Mouse (Mus musculus) c-Kit-positive CD71-negative TER-119-negative erythroid progenitor cells, embryonic 14.5 days (primary cell): ENCODE data around the gene Lpar1.

ENCODE experiments used
- DNase-seq: peaks from one replicate; pipeline ENCODE4 v3.0.0-alpha.2; 2013; ENCODE audit warnings: low read depth

Gene Lpar1

DNA sequence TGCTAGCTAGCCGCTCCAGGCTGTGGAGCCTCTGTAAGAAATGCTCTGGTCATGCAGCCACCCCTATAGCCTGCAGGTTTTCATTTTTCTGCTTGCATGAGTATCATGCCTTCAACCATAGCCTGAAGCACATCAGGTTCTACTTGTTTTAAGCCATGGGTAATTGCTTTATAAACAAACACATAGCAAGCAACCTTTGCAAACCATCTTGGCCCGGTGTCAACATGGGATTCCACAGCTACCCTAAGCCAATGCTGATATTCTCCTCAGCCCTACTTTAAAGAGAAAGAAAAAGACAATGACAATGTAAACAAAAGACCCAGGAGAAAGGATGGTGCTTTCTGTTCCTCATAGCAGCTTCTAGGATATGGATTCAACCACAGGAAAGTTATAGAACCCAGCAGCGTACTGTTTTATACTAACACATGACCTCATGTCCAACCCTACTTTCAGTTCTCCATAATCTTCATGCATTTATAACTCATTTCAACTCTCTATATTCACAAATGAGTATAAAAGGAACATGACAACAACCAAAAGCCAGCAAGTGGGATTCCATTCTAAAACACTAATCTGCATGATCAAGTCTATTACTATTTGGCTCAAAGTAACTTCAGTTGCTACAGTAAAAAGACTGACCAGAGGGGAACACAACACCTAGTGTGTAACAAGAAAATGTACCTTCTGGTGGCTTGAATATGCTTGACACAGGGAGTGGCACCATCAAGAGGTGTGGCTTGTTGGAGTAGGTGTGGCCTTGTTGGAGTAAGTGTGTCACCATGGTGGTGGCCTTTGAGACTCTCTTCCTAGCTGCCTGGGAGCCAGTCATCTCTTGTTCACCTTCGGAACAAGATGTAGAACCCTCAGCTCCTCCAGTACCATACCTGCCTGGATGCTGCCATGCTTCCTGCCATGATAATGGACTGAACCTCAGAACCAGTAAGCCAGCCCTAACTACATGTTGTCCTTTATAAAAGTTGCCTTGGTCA is 46.9 kb downstream of the Lpar1 start:
- DNase-seq: no peak

DNA sequence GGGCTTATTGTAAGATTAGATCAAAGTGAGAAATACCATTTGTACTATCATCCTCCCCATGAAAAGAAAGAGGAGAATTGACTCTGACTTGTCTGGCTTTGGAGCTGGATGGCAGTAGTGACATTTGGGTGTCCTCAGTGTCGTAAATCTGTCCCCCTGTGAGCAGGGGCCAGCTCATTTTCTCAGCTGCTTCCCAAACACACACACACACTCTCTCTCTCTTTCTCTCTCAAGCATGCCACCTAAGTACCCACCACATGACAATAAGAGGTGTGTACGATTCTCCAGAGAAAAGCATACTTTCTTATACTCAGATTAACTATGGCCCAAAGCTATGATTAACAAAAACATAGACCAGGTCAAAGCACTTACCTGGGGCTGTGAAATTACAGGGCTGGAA is 49.4 kb downstream of the Lpar1 start:
- no peak for DNase-seq

DNA sequence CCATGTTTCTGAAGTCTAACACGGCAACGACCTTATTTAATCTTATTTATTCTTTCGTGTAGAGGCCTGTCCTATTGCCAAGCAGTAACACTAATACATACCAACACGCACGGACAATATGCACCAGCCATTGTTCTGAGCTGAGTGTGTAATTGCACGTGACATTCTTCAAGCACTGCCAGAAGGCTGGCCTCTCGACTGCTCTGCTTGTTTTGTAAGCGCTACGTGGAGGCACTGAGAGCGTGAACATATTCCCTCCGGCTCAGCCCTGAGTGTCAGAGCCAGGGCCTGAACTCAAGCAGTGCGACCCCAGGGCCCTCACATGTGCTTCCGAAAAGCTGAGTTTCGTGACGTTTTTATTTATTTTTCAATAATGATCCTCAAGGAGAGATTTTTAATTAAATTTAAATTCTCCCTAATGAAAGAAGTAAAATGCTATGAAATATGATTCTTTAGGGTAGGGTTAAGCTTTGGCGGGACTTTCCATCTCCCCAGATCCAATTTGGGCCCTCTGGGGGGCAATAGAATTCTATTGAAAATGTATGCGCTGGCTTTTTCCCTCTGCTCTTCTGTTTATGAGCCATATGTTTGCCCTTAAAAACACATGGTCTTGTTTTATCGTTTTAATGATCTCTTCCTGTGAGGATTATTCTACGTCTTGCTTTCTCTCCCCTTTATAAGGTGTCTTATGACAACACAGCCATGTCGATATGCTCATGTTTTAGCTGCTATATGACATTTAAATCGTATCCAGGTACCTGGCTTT is 52.5 kb downstream of the Lpar1 start:
- no peak for DNase-seq

- DNase-seq: no peak
These were observed 53.9 kb downstream of the Lpar1 start for GRCm38 (mm10) chr4:58499831-58500230.

GRCm38 (mm10) chr4:58499241-58499640 is 54.5 kb downstream of the Lpar1 start:
- DNase-seq: no peak

DNA sequence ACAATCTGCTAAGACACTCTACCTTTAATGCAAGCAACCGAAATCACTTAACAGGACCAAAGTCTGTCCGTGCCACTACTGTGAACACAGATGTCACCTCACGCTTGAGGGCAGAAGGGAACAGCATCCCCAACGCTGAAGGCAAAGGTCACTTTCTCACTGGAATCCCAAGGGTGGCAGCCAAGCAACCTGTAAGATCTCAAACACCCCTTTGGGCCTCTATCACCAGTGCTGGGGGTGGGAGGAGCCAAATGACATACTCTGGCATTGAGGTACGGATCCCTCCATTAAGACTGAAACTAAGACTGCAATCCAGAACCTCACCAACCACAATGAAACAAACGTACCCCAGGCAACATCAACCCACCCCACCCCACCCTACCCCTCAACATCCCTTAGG is 55.0 kb downstream of the Lpar1 start:
- DNase-seq: no peak

DNA sequence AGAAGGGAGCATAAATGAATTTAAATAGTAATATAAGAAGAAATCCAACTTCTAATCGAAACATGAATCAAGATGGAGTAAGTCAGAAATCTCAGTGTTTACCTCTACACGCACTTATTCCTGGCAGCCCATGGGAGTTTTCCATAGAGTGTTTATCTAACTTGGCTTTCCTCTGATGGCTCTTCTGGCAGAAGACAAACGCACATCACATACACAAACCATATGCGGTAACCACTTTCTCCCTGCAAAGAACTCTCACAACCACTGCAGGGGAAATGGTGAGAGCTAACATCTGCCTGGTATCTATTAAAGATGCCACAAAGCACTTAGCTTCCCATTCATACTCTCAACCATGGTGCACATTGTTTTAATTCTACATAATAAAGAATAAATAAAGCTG is 56.4 kb downstream of the Lpar1 start:
- DNase-seq: no peak

DNA sequence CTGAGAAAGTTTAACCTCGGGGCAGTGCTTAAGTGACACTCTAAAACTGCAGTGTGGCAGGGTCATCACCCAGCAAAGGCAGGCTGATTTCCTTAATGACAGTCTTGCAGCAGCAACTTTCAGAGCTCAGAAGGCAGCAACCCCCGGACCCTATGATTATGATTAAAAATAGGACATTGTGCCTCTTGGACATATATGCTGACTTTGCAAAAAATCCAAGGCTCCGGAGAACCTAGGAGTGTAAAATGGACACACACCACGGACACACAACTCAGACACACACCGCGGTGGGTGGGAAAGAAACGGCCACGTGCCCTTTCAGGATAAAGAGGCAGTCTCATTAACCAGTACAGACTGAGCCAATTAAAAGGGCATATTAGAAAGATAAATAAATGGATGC is 57.0 kb downstream of the Lpar1 start:
- no peak for DNase-seq

DNA sequence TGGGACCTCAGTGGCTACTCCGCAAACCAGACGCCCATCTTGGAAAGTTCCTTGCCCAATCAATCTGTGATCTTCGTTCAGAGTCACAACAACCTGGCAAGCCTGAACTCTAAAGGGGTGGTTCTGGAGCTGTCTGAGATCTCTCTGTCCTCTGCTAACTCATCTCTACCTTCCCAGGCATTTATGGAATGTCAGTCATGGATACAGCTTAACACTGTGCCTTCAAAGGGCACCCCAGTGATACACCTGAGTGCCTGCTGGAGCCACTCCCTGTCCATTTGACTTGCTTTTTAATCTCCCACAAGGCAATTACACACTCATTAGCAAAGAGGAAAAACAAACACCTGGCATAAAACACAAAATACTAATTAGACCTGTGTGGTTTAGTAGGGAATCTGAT is 62.0 kb downstream of the Lpar1 start:
- no peak for DNase-seq

GRCm38 (mm10) chr4:58490374-58490773 is 63.3 kb downstream of the Lpar1 start:
- DNase-seq: no peak

GRCm38 (mm10) chr4:58478564-58478963 is 75.1 kb downstream of the Lpar1 start:
- no peak for DNase-seq

GRCm38 (mm10) chr4:58477691-58478090 is 76.0 kb downstream of the Lpar1 start:
- DNase-seq: no peak

- no peak for DNase-seq
These were observed 82.3 kb downstream of the Lpar1 start for GRCm38 (mm10) chr4:58471203-58471910.

GRCm38 (mm10) chr4:58469651-58470592 is 83.8 kb downstream of the Lpar1 start:
- DNase-seq: no peak

DNA sequence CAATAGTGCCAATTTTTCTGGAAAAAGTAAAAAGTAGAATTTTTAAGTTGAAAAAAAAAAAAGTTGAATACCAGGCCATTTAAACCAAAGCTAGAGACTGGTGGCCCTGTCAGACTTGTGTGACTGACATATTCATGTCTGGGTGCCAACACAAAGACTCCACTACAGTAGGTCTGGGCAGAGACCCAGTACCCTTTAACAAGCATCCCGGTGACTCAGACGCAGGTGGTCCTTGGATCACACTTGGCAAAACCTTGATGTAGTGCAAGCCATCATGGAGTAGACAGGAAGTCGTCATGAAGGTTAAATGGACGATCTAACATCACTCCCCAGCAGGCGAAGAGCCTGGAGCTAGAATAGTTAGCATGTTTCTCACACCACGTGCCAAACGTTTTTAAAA is 84.7 kb downstream of the Lpar1 start:
- no peak for DNase-seq

DNA sequence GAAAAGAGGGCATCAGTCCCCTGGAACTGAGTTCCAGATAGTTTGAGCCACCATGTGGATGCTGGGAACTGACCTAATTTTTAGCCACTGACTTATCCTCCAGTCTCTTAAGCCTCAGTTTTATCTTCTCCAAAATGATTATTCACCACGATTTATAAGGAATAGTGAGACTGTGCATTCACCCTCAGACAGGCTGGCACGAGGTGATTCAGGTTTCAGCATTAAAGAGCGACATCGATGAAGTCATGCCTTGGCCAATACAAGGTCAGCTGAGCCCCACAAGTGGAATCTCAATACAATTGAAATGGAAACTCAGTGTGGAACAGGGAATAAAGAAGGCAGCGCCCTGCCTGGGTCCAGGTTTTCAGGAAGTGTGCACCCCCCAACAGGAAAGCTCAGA is 88.1 kb downstream of the Lpar1 start:
- DNase-seq: no peak

DNA sequence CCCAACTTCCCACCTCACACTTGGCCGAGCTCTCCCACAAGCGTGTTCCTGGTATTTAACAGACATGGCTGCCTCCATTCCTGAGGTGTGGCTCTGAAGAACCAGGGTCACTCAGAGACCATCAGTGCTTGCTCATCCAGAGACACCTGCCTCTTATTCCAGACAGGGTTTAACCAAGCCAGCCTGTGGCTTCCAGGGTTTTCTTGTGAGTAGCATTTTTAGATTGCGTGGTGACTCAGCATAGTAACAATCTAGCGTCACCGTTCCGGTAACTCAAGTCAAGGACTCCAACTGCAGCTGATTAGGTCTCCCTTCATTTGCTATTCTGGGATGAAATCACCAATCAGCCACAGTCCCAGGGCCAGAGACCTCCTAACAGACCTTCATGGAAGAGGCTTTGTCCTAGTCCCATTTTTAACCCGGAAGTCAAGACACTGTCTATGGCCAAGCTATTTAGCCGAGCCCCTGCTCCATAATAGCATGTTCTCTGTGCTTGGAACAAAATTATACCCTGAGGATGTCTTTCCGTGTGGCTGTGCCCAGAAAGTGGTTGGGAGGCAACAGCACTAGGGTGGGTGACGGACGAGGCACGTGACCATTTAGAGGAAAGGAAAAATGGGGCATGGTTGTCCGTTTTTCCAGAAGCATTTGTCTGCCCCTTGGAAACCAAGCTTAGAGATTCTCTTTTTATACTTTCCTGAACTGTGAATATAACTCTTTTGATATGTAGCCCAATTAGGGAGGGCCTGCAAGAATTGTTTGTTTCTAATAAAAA is 89.1 kb downstream of the Lpar1 start:
- DNase-seq: no peak

- no peak for DNase-seq
These were observed 90.7 kb downstream of the Lpar1 start for GRCm38 (mm10) chr4:58462990-58463389.

GRCm38 (mm10) chr4:58462586-58462985 is 91.1 kb downstream of the Lpar1 start:
- no peak for DNase-seq

- no peak for DNase-seq
These were observed 100.4 kb downstream of the Lpar1 start for GRCm38 (mm10) chr4:58453334-58453733.

DNA sequence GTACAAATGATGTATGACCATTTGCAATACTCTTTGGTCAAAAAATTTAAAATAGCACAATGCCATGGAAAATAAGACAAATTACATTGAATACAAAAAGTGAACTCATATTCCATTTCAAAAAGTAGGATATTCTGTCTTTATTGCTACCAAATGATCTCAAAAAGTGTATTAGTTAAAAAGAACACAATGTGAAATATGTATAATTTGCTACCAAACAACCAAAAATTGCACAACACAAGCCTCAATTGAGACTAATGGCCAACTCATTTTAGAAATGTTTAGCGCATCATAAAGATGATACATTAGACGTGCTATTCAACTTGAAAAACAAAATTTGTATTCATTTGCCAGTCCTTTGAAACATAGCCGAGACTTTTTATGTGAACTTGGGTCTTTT is 104.9 kb downstream of the Lpar1 start:
- no peak for DNase-seq
